Mouse (Mus musculus) forebrain, embryonic 11.5 days (tissue): Measurements from ENCODE around the gene Ddx47. TPM values are rescaled to one million over a fixed set of nuclear protein-coding genes. Genes with fewer than 3 reads are reported as not detected.

Source experiments
- ATAC-seq: fragments of 200-750 bp; cut with Nextera tagmentation; replicated peaks from 2 replicates; pipeline ENCODE4 v1.8.0; 2017; ENCODE audit warnings: moderate TSS enrichment; ENCODE audit not compliant: low FRiP score
- DNase-seq: peaks from one replicate; pipeline ENCODE4 v3.0.0-alpha.2; 2017; ENCODE audit warnings: low spot score
- H3K27ac ChIP-seq: fragments of 300-500 bp; sonication (generic); 2 replicates; pipeline ENCODE4 v1.5.1; 2014; ENCODE audit warnings: low read depth, low read length
- H3K27me3 ChIP-seq: fragments of 300-500 bp; sonication (generic); 2 replicates; pipeline ENCODE4 v1.6.1; 2014; ENCODE audit warnings: mild to moderate bottlenecking, low read length, mixed read lengths; ENCODE audit not compliant: control insufficient read depth, insufficient read depth
- H3K36me3 ChIP-seq: fragments of 300-500 bp; sonication (generic); 2 replicates; pipeline ENCODE4 v1.6.1; 2014; ENCODE audit warnings: mild to moderate bottlenecking, low read length, moderate library complexity, mixed read lengths; ENCODE audit not compliant: control insufficient read depth, insufficient read depth
- H3K4me1 ChIP-seq: fragments of 300-500 bp; sonication (generic); replicated peaks from 2 replicates; pipeline ENCODE4 v1.6.1; 2014; ENCODE audit warnings: low read length, mixed read lengths; ENCODE audit not compliant: control insufficient read depth, insufficient read depth
- H3K4me2 ChIP-seq: fragments of 300-500 bp; sonication (generic); 2 replicates; pipeline ENCODE4 v1.6.1; 2014; ENCODE audit warnings: low read depth, mild to moderate bottlenecking, low read length, moderate library complexity, mixed read lengths; ENCODE audit not compliant: severe bottlenecking
- H3K4me3 ChIP-seq: fragments of 300-500 bp; sonication (generic); 2 replicates; pipeline ENCODE4 v1.5.1; 2014; ENCODE audit warnings: low read depth, low read length
- H3K9ac ChIP-seq: fragments of 300-500 bp; sonication (generic); 2 replicates; pipeline ENCODE4 v1.6.1; 2014; ENCODE audit warnings: low read length
- H3K9me3 ChIP-seq: fragments of 300-500 bp; sonication (generic); 2 replicates; pipeline ENCODE4 v1.6.1; 2016; ENCODE audit warnings: low read length, mixed read lengths; ENCODE audit not compliant: control insufficient read depth
- WGBS: fragments of 180-500 bp; shearing (Covaris S2); extraction: QIAGEN DNeasy Blood & Tissue Kit; methylation state at CpG from one replicate; pipeline ENCODE4 v1.1.7; 2014; 5-methylcytosine and 5-hydroxymethylcytosine counted together
- polyA plus RNA-seq: library from polyadenylated mRNA; unstranded; fragments of >200 nt; fragmentation: Nextera tagmentation; extraction: Ambion mirVana; gene quantifications from 2 replicates; pipeline ENCODE4 v1.2.1, GENCODE M21; 2014

Ddx47 gene
- polyA plus RNA-seq, 1 experiment from 2014 or later, result 105 TPM

DNA sequence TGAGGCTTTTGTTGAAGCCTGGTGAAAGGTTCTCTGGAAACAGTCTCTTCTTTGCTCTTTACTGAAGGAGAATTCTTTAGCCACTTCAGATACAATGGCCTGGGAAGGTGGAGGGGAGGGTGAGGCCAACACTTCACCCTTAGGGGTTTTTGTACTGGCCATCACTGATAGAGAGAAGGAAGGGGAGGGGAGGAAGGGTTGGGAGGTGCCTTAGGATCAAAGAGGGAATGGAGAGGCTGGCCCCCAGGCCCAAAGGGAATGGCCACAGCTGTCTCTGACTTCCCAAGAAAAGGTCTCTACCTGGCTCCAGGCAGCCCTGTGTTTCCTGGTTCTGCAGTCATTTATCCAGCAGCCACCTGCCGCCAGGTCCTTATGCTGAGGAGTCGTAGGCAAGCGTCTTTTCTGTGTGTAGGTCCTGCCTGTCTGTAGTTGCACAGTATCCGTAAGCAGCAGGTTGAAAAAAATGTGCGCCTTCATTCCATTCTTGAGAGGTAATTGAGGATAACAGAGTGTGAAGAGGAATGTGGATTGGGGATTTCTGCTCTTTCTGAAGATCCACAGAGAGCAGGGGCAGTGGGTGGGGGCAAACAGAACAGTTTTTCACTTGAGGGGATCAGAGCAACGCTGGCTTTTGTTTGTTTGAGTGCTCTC, 55.5 kb downstream of the Ddx47 start:
- Histone ChIP-seq H3K9ac (no peak overlapping the region), H3K4me3 (no peak overlapping the region), H3K4me1 (peaks cover 6% of the 10 kb centered on the region), H3K4me2 (peak overlapping the region; percentile 9; the same call in 1 of the 2 replicates), H3K36me3 (no peaks in the 10 kb centered on the region), H3K27me3 (peaks cover 4% of the 10 kb centered on the region; the same call in 1 of the 2 replicates), H3K27ac (no peak overlapping the region), H3K9me3 (no peaks in the 10 kb centered on the region)
- WGBS, result 20% methylated on average over 6 of the region's 6 CpGs
- DNase-seq, result no peak
- ATAC-seq, result no peak; the same call in 1 of the 2 replicates

DNA sequence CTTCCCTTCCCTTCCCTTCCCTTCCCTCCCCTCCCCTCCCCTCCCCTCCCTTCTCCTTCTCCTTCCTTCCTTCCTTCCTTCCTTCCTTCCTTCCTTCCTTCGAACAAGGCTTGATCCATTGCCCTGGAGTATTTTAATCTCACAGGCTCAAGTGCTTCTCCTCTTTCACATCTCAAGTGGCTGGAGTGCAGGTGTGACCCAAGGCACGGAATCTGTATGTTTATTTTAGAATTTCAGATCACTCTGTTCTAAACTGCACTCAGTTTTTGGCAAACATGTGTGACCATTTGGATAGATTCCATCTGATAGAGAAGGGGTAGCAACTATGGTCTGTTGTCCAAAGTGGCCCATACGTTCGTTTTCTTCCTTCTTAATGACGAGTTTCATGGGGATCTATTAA, 56.8 kb downstream of the Ddx47 start:
- Histone ChIP-seq H3K4me3 (no peak overlapping the region), H3K27me3 (peaks cover 4% of the 10 kb centered on the region; the same call in 1 of the 2 replicates), H3K4me1 (peaks cover 6% of the 10 kb centered on the region), H3K36me3 (no peaks in the 10 kb centered on the region), H3K9me3 (no peaks in the 10 kb centered on the region), H3K4me2 (no peak overlapping the region), H3K27ac (no peak overlapping the region), H3K9ac (no peak overlapping the region)
- no peak for DNase-seq
- no peak for ATAC-seq
- 88% methylated on average over 4 of the region's 5 CpGs for WGBS

DNA sequence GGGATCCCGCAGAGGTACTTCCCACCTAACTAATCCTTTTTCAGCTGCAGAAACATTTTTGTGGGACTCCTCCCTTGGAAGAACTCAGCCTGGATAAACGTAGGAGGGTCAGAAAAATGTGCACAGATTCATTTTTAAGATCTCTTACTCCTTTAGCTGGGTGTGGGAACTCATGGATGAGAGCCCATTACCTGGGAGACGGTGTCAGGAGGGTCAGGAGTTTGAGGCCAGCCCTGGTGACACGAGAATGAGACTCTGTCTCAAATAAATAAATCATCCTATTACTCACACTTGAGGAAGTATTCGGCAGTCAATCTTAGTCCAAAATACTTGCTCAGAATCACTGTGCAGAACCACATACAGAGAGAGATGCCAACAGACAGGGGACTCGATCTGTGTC, 58.4 kb downstream of the Ddx47 start:
- Histone ChIP-seq H3K9me3 (no peaks in the 10 kb centered on the region), H3K4me1 (peaks cover 6% of the 10 kb centered on the region), H3K27ac (no peak overlapping the region), H3K27me3 (no peaks in the 10 kb centered on the region), H3K4me2 (no peak overlapping the region), H3K36me3 (no peaks in the 10 kb centered on the region), H3K4me3 (no peak overlapping the region), H3K9ac (no peak overlapping the region)
- ATAC-seq (no peak), DNase-seq (no peak)
- 79% methylated on average over 6 of the region's 6 CpGs for WGBS

DNA sequence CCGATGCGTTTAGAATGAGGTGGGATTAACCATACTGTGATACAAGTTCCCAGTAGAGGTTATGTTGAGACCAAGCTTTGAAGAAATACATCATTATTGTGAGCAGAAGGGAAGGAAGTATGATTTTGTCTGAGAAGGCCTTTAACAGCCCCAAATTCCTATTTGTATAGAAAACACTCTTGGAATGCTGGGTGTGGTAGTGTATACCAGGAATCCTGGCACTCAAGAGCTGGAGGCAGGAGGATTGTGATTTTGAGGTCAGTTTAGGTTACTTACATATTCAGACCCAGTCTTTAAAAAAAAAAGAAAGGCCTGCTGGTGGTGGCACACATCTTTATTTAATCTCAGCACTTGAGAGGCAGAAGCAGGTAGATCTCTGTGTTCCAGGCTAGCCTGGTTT, 58.9 kb downstream of the Ddx47 start:
- no peak overlapping the region for H3K4me2 ChIP-seq
- no peak overlapping the region for H3K4me3 ChIP-seq
- H3K9ac ChIP-seq, result no peak overlapping the region
- no peak overlapping the region for H3K27ac ChIP-seq
- peaks cover 6% of the 10 kb centered on the region for H3K4me1 ChIP-seq
- DNase-seq (no peak), ATAC-seq (no peak)
- H3K9me3 ChIP-seq, result no peaks in the 10 kb centered on the region
- no peaks in the 10 kb centered on the region for H3K36me3 ChIP-seq
- no peaks in the 10 kb centered on the region for H3K27me3 ChIP-seq
- WGBS, result 81% methylated on average over 2 of the region's 2 CpGs

Other genes starting within 250 kb of the Ddx47 start
- 24.9 and 28.3 TPM in 2 replicates for gene Dusp16, start 219.0 kb upstream of the Ddx47 start, polyA plus RNA-seq
- gene Crebl2, start 181.5 kb upstream of the Ddx47 start, polyA plus RNA-seq, result 0.87 and 1.1 TPM in 2 replicates
- 31.2 and 33.8 TPM in 2 replicates for gene Gpr19, start 113.0 kb upstream of the Ddx47 start, polyA plus RNA-seq
- gene Cdkn1b, start 91.2 kb upstream of the Ddx47 start, polyA plus RNA-seq, result 26.2 and 27.3 TPM in 2 replicates
- gene Apold1, start 29.9 kb upstream of the Ddx47 start, polyA plus RNA-seq, result 3.0 and 3.1 TPM in 2 replicates
- 2.7 and 4.5 TPM in 2 replicates for gene Gprc5a, start 54.0 kb downstream of the Ddx47 start, polyA plus RNA-seq
- not detected in 2 replicates for gene Gprc5d, start 106.7 kb downstream of the Ddx47 start, polyA plus RNA-seq
- 34.2 and 37.7 TPM in 2 replicates for gene Fam234b, start 186.4 kb downstream of the Ddx47 start, polyA plus RNA-seq
- gene Hebp1, start 186.4 kb downstream of the Ddx47 start, polyA plus RNA-seq, result 3.0 and 4.0 TPM in 2 replicates
- 0.29 and 0.99 TPM in 2 replicates for gene Gsg1, start 242.7 kb downstream of the Ddx47 start, polyA plus RNA-seq